Mouse (Mus musculus): ENCODE measurements around the gene Rps12. TPM values are rescaled to one million over a fixed set of nuclear protein-coding genes. Genes with fewer than 3 reads are reported as not detected.
"Not testable (repeated sequence)": the region's sequence is repeated elsewhere in the genome, so short reads cannot be mapped to it uniquely, and the experiment has no call there.

Rps12 gene
- total RNA-seq, 2 experiments from 2014 or later: 252 to 272 TPM

GRCm38 (mm10) chr10:23788056-23788600 lies 1.1 kb upstream of the Rps12 start:
- no peak for DNase-seq
- intact Hi-C loops (cut with DNase I; ENCODE audit: low total_unique reads): no loop called here

DNA sequence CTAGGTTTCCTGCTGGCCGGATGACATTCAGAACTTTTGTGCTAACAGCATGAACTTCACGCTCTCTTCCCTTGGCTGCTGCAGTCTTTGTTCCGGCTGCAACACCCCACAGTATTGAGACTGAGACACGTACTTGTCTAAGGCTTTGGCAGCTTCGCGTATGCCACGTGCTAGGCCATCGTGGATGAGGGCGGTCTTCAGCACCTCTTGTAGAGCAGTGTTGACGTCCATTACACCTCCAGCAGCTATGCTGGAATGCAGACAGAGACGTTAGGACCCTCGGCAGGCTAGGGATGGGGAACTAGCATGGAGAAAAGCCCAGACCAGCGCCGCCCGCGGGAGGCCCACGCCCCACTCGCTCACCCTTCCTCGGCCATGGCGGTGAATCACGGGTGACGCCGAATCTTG lies 440 bp downstream of the Rps12 start:
- intact Hi-C loops (cut with DNase I; ENCODE audit: low total_unique reads); DNase-seq: not testable (repeated sequence)

GRCm38 (mm10) chr10:23786040-23786439 lies 1.0 kb downstream of the Rps12 start:
- intact Hi-C loops (cut with DNase I; ENCODE audit: low total_unique reads): no loop called here
- no peak for DNase-seq

- DNase-seq; intact Hi-C loops (cut with DNase I; ENCODE audit: low total_unique reads): not testable (repeated sequence)
Observed at GRCm38 (mm10) chr10:23785599-23785998, 1.5 kb downstream of the Rps12 start.

- intact Hi-C loops (cut with DNase I; ENCODE audit: low total_unique reads): no loop called here
- no peak for DNase-seq
Observed at GRCm38 (mm10) chr10:23784121-23784520, 3.0 kb downstream of the Rps12 start.

DNA sequence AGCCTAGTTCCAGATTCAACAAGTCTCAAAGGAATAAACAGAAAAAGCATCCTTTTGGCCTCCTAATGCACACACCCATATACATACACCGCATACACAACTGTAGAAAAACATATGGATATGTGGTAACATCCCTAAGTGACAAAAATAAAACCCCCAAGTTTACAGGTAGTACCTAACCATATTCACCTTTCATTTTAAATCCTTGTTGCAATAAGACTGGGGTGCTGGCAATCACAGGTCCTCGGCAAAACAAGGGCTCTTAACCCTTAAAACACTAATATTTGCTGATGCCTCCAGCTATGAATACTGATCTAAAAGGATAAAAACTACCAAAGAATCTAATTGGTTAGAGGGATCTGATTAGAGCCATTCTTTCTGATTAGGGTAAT lies 3.6 kb downstream of the Rps12 start:
- intact Hi-C loops (cut with DNase I; ENCODE audit: low total_unique reads): no loop called here
- no peak for DNase-seq

- intact Hi-C loops (cut with DNase I; ENCODE audit: low total_unique reads): no loop called here
Observed at GRCm38 (mm10) chr10:23782855-23783492, 4.1 kb downstream of the Rps12 start.

DNA sequence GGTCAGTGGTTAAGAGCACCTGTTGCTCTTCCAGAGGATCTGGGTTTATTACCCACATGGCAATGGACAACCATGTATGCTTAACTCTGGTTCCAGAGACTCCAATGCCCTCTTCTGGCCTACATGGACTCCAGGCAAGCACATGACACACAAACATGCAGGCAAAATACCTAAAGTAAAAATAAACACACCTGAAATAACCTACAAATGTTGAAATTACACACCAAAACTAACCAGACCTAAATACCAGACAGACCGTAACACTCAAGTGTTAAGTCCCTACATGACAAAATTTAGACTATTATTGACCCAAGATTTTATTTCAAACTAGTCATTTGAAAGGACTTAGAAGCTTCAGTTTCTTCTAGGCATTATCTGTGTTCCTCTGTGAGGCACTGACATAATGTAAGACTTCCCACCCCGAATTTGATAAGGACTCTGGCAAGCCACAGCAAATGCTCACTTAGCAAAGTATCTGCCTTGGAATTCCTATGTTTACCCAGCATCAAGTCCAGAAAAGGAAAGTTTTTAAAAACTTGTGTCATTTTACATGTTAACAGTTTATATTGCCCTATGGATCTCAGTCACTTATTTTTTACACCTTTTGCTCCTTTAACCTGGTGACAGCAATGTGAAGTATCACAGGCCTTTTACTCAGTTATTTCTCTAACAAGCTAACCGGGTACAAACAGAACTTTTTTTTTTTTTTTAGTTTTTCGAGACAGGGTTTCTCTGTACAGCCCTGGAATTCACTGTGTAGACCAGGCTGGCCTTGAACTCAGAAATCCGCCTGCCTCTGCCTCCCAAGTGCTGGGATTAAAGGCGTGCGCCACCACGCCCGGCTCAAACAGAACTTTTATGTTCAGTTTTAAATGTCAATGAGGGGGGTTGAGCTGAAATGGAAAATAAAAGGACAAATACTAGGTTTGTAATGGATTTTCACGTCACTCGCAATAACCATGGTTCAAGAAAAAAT lies 5.0 kb downstream of the Rps12 start:
- intact Hi-C loops (cut with DNase I; ENCODE audit: low total_unique reads): no loop called here
- no peak for DNase-seq

More at GRCm38 (mm10) chr10:23782855-23783492, 4.1 kb downstream of the Rps12 start:
- DNase-seq: no peak

DNA sequence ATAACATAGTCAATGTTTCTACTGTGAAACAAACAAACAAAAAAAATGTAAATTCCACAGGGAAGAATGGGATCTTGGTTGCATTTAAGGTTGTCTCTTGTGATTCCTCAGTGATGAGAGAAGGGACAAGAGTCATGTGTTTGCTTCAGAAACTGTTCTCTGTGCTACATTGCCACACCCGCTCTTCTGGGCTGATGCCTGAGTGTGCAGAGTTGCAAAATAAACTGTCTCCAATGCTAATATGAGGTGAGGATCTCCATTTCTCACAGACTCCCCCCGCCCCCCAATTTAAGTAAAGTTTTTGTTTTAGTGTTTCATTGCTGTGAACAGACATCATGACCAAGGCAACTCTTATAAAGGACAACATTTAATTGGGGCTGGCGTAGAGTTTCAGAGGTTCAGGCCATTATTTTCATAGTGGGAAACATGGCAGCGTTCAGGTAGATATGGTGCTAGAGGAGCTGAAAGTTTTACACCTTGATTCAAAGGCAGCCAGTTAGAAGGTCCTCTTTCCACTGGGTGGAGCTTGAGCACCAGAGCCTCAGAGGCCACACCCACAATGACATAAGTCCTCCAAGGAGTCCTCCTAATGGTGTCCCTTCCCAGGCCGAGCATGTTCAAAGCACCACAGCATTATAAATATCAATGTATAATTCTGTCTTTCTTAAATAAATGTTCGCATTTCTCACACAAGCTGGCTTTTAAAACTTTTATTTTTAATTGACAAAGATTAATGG lies 6.4 kb downstream of the Rps12 start:
- no peak for DNase-seq
- intact Hi-C loops (cut with DNase I; ENCODE audit: low total_unique reads): no loop called here

GRCm38 (mm10) chr10:23777288-23777945 lies 9.7 kb downstream of the Rps12 start:
- no peak for DNase-seq
- intact Hi-C loops (cut with DNase I; ENCODE audit: low total_unique reads): loop anchor here (10.0 kb wide), 1 partner anchor 663 kb away; no protein-coding TSS in a partner anchor

DNA sequence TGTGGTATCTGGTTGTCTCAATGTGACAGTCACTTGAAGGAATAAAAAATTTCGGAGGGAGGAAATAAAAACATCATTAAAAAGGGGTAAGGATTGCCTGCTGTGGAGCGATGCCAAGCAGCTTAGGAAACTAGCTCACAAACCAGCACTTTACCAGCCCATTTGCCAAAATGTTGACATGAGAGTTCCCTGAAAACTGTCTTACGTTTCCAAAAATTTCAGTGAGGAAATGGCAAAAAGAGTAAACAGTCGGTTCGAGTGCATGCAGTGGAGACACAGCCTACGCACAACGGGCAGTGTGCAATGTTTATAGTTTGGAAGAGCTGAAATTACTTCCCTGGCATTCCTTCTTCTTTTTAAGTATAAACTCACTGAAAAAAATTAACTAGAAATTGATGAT lies 32.9 kb downstream of the Rps12 start:
- DNase-seq: no peak
- intact Hi-C loops (cut with DNase I; ENCODE audit: low total_unique reads): no loop called here

Other genes starting within 250 kb of the Rps12 start
- gene Slc18b1, start 9.7 kb upstream of the Rps12 start, total RNA-seq (2021): 10 to 100 TPM; 12.2 to 13.0 TPM
- gene Vnn3, start 64.2 kb upstream of the Rps12 start, total RNA-seq (2021): not detected
- under 1 TPM; 0.10 to 0.40 TPM for gene Vnn1, start 107.4 kb upstream of the Rps12 start, total RNA-seq (2021)
- not detected for gene Taar1, start 133.1 kb upstream of the Rps12 start, total RNA-seq (2021)
- not detected for gene Taar2, start 151.3 kb upstream of the Rps12 start, total RNA-seq (2021)
- gene Taar3, start 162.3 kb upstream of the Rps12 start, total RNA-seq (2021): not detected
- gene Taar4, start 173.2 kb upstream of the Rps12 start, total RNA-seq (2021): not detected
- gene Taar5, start 183.4 kb upstream of the Rps12 start, total RNA-seq (2021): not detected
- gene Taar6, start 198.4 kb upstream of the Rps12 start, total RNA-seq (2021): not detected
- not detected for gene Taar7a, start 206.2 kb upstream of the Rps12 start, total RNA-seq (2021)
- gene Taar7b, start 212.7 kb upstream of the Rps12 start, total RNA-seq (2021): not detected
- gene Taar7d, start 239.9 kb upstream of the Rps12 start, total RNA-seq (2021): not detected

Data from gastrocnemius, postnatal 14 days (tissue).